Mouse (Mus musculus): Measurements from ENCODE around the gene Chaf1a.

DNA sequence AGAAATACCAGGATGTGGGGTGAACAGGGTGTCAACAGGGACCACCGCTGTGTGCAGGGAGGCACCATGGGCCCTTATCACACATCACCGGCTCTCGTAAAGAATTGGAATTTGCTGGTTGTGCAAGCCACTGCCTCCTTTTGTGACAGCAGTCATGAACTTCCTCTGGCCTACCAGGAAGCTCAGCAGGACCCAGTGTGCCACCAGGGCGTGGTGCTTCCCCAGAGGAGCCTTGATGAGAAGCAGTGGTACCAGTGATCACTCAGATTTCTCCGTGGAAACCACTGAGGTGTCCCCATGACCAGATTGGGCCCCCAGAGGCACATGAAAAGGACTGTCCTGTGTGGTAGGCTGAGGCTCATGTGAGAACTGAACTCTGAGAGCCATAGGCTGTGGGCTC is 16.9 kb upstream of the Chaf1a start:
- TF ChIP-seq POLR2A (IDR thresholded peaks at IDR 0.05; ENCODE audit: insufficient read depth, low read length) (no peak), EP300 (IDR thresholded peaks at IDR 0.05; ENCODE audit: insufficient read depth, low read depth, low read length) (no peak), CTCF (IDR thresholded peaks at IDR 0.05; ENCODE audit: low read depth, low read length) (no peak)
